Mouse (Mus musculus) intestine, embryonic 15.5 days (tissue): ENCODE measurements around the gene Slk. TPM values are rescaled to one million over a fixed set of nuclear protein-coding genes. Genes with fewer than 3 reads are reported as not detected.

Source experiments
- ATAC-seq: fragments of 200-750 bp; cut with Nextera tagmentation; 2 replicates; pipeline ENCODE4 v1.8.0; 2017; ENCODE audit warnings: moderate TSS enrichment, moderate library complexity
- H3K27ac ChIP-seq: fragments of 300-500 bp; sonication (generic); 2 replicates; pipeline ENCODE4 v1.5.1; 2015; ENCODE audit warnings: mild to moderate bottlenecking, inconsistent platforms
- H3K27me3 ChIP-seq: fragments of 300-500 bp; sonication (generic); replicated peaks from 2 replicates; pipeline ENCODE4 v1.6.1; 2015; ENCODE audit warnings: inconsistent platforms
- H3K36me3 ChIP-seq: fragments of 300-500 bp; sonication (generic); 2 replicates; pipeline ENCODE4 v1.6.1; 2015; ENCODE audit warnings: inconsistent platforms
- H3K4me1 ChIP-seq: fragments of 300-500 bp; sonication (generic); replicated peaks from 2 replicates; pipeline ENCODE4 v1.6.1; 2015; ENCODE audit warnings: inconsistent platforms
- H3K4me2 ChIP-seq: fragments of 300-500 bp; sonication (generic); replicated peaks from 2 replicates; pipeline ENCODE4 v1.6.1; 2015; ENCODE audit warnings: mild to moderate bottlenecking, inconsistent platforms
- H3K4me3 ChIP-seq: fragments of 300-500 bp; sonication (generic); replicated peaks from 2 replicates; pipeline ENCODE4 v1.5.1; 2015; ENCODE audit warnings: inconsistent platforms
- H3K9ac ChIP-seq: fragments of 300-500 bp; sonication (generic); 2 replicates; pipeline ENCODE4 v1.6.1; 2015; ENCODE audit warnings: inconsistent platforms
- H3K9me3 ChIP-seq: fragments of 300-500 bp; sonication (generic); 2 replicates; pipeline ENCODE4 v1.6.1; 2016; ENCODE audit warnings: inconsistent platforms
- WGBS: fragments of 180-500 bp; shearing (Covaris S2); methylation state at CpG from one replicate; pipeline ENCODE4 v1.1.7; 2015; 5-methylcytosine and 5-hydroxymethylcytosine counted together
- polyA plus RNA-seq: library from polyadenylated mRNA; unstranded; fragments of >200 nt; fragmentation: Nextera tagmentation; extraction: Ambion mirVana; gene quantifications from 2 replicates; pipeline ENCODE4 v1.2.1, GENCODE M21; 2015

The Slk gene
- polyA plus RNA-seq, 1 experiment from 2014 or later, result 13.6 TPM

DNA sequence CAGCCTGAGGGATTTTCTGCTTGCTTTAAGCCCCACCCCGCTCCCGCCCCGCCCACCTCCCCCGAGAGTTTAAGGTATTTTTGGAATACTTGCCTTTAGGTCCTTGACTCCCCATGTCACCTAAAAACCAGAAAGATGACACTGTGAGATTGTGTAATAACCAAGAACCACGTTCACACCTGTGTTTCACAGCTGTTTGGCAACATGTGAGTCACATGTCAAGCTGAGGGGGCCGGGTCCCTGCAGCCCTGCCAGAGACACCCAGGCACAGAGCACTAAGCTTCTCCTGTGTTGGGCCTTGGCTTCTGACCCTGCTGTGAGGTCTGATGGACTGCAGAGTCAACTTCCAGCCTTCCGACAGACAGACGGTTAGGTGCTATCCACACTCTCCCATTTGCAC lies 88.1 kb downstream of the Slk start:
- no peak overlapping the region for H3K27ac ChIP-seq
- 37% methylated on average over 8 of the region's 8 CpGs for WGBS
- H3K36me3 ChIP-seq, result no peaks in the 10 kb centered on the region
- no peak for ATAC-seq
- H3K4me3 ChIP-seq, result no peak overlapping the region
- no peak overlapping the region for H3K4me2 ChIP-seq
- no peak overlapping the region for H3K9ac ChIP-seq
- H3K27me3 ChIP-seq, result no peaks in the 10 kb centered on the region
- no peaks in the 10 kb centered on the region for H3K9me3 ChIP-seq
- peaks cover 2% of the 10 kb centered on the region; the same call in 1 of the 2 replicates for H3K4me1 ChIP-seq

DNA sequence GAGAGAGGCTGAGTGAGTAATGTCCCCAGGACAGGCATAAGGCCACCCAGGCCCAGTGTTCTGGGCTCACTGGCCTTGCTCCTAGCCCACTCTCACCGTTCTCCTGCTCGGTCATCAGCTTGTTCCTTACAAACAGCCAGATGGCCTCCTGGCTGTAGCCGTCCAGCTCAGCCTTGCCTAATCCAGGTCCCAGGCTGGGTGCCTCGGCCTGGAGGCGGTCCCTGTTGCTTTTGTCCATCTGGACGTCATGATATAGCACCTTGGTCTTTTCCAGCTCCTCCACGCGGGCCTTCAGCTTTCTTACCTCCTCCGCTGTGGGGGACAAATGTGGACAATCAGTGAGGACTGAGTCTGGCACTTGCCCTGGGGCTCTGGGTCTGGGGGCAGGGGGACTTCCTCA lies 88.9 kb downstream of the Slk start:
- peaks cover 2% of the 10 kb centered on the region; the same call in 1 of the 2 replicates for H3K4me1 ChIP-seq
- H3K4me3 ChIP-seq, result no peak overlapping the region
- WGBS, result 64% methylated on average over 9 of the region's 9 CpGs
- H3K4me2 ChIP-seq, result no peak overlapping the region
- H3K9me3 ChIP-seq, result no peaks in the 10 kb centered on the region
- no peak overlapping the region for H3K9ac ChIP-seq
- H3K36me3 ChIP-seq, result no peaks in the 10 kb centered on the region
- H3K27ac ChIP-seq, result no peak overlapping the region
- no peak for ATAC-seq
- no peaks in the 10 kb centered on the region for H3K27me3 ChIP-seq

- H3K9me3 ChIP-seq, result no peaks in the 10 kb centered on the region
- no peak overlapping the region for H3K4me3 ChIP-seq
- no peak overlapping the region for H3K9ac ChIP-seq
- H3K27ac ChIP-seq, result no peak overlapping the region
- ATAC-seq, result no peak
- no peaks in the 10 kb centered on the region for H3K4me1 ChIP-seq
- 43% methylated on average over 8 of the region's 8 CpGs for WGBS
- no peak overlapping the region for H3K4me2 ChIP-seq
- no peaks in the 10 kb centered on the region for H3K36me3 ChIP-seq
- H3K27me3 ChIP-seq, result no peaks in the 10 kb centered on the region
Measured at GRCm38 (mm10) chr19:47674419-47674818, 94.9 kb downstream of the Slk start.

- H3K27ac ChIP-seq, result no peak overlapping the region
- H3K36me3 ChIP-seq, result no peaks in the 10 kb centered on the region
- H3K4me2 ChIP-seq, result no peak overlapping the region
- no peaks in the 10 kb centered on the region for H3K4me1 ChIP-seq
- no peaks in the 10 kb centered on the region for H3K9me3 ChIP-seq
- no peak overlapping the region; the same call in 1 of the 2 replicates for H3K9ac ChIP-seq
- ATAC-seq, result no peak
- no peak overlapping the region for H3K4me3 ChIP-seq
- 79% methylated on average over 12 of the region's 12 CpGs for WGBS
- no peaks in the 10 kb centered on the region for H3K27me3 ChIP-seq
Measured at GRCm38 (mm10) chr19:47678675-47679074, 99.2 kb downstream of the Slk start.

GRCm38 (mm10) chr19:47689592-47689991 lies 110.1 kb downstream of the Slk start:
- Histone ChIP-seq H3K9me3 (no peaks in the 10 kb centered on the region), H3K4me3 (no peak overlapping the region), H3K9ac (no peak overlapping the region), H3K27ac (no peak overlapping the region), H3K36me3 (no peaks in the 10 kb centered on the region), H3K4me2 (no peak overlapping the region), H3K27me3 (no peaks in the 10 kb centered on the region), H3K4me1 (no peaks in the 10 kb centered on the region)
- WGBS, result 76% methylated on average over 7 of the region's 7 CpGs
- ATAC-seq, result no peak

GRCm38 (mm10) chr19:47691994-47692393 lies 112.5 kb downstream of the Slk start, which contains the start of gene Col17a1:
Gene Col17a1 (minus strand): TSS chr19:47692094.
- no peak for ATAC-seq
- no peak within 1 kb of the TSS for H3K27ac ChIP-seq
- H3K9ac ChIP-seq, result no peak within 1 kb of the TSS
- no peaks in the 10 kb centered on the region for H3K4me1 ChIP-seq
- no peak within 1 kb of the TSS for H3K4me3 ChIP-seq
- no peaks in the 10 kb centered on the region for H3K27me3 ChIP-seq
- 63% methylated on average over 6 of the region's 6 CpGs for WGBS
- H3K36me3 ChIP-seq, result no peaks in the 10 kb centered on the region
- no peaks in the 10 kb centered on the region for H3K9me3 ChIP-seq
- H3K4me2 ChIP-seq, result no peak within 1 kb of the TSS

Other genes with a start within 250 kb of the Slk start
- gene Sh3pxd2a, start 115.3 kb upstream of the Slk start, polyA plus RNA-seq, result 4.8 and 5.0 TPM in 2 replicates
- gene Stn1, start 42.2 kb upstream of the Slk start, polyA plus RNA-seq, result 43.8 and 44.8 TPM in 2 replicates
- gene Col17a1, start 112.4 kb downstream of the Slk start, polyA plus RNA-seq, result 0.58 and 0.78 TPM in 2 replicates
- 209 and 240 TPM in 2 replicates for gene Sfr1, start 152.0 kb downstream of the Slk start, polyA plus RNA-seq